Mouse (Mus musculus) lung, postnatal 0 days (tissue): ENCODE measurements around the gene Tmem274. TPM values are rescaled to one million over a fixed set of nuclear protein-coding genes. Genes with fewer than 3 reads are reported as not detected.

Experiments used
- ATAC-seq: fragments of 200-750 bp; cut with Nextera tagmentation; 2 replicates; pipeline ENCODE4 v1.8.0; 2017; ENCODE audit warnings: moderate library complexity
- DNase-seq: peaks from one replicate; pipeline ENCODE4 v3.0.0-alpha.2; 2016; ENCODE audit warnings: low spot score
- H3K27ac ChIP-seq: fragments of 300-500 bp; sonication (generic); 2 replicates; pipeline ENCODE4 v1.5.1; 2014; ENCODE audit warnings: antibody characterized with exemption, mild to moderate bottlenecking, low read length, mixed read lengths
- H3K27me3 ChIP-seq: fragments of 300-500 bp; sonication (generic); replicated peaks from 2 replicates; pipeline ENCODE4 v1.6.1; 2014; ENCODE audit warnings: low read length, mixed read lengths; ENCODE audit not compliant: insufficient read depth
- H3K36me3 ChIP-seq: fragments of 300-500 bp; sonication (generic); 2 replicates; pipeline ENCODE4 v1.6.1; 2014; ENCODE audit warnings: low read length, mixed read lengths; ENCODE audit not compliant: insufficient read depth
- H3K4me1 ChIP-seq: fragments of 300-500 bp; sonication (generic); 2 replicates; pipeline ENCODE4 v1.6.1; 2014; ENCODE audit warnings: antibody characterized with exemption, low read depth, low read length, mixed read lengths; ENCODE audit not compliant: insufficient read depth
- H3K4me2 ChIP-seq: fragments of 300-500 bp; sonication (generic); replicated peaks from 2 replicates; pipeline ENCODE4 v1.6.1; 2014; ENCODE audit warnings: low read depth, mild to moderate bottlenecking, low read length, moderate library complexity, mixed read lengths
- H3K4me3 ChIP-seq: fragments of 300-500 bp; sonication (generic); 2 replicates; pipeline ENCODE4 v1.5.1; 2014; ENCODE audit warnings: low read depth, low read length
- H3K9ac ChIP-seq: fragments of 300-500 bp; sonication (generic); replicated peaks from 2 replicates; pipeline ENCODE4 v1.6.1; 2014; ENCODE audit warnings: low read depth, mild to moderate bottlenecking
- H3K9me3 ChIP-seq: fragments of 300-500 bp; sonication (generic); 2 replicates; pipeline ENCODE4 v1.6.1; 2016; ENCODE audit warnings: low read length, mixed read lengths
- CTCF ChIP-seq: IDR thresholded peaks from 2 replicates; pipeline ENCODE4 v1.5.1; 2016; ENCODE audit warnings: antibody characterized with exemption, mild to moderate bottlenecking
- EP300 ChIP-seq: IDR thresholded peaks from 2 replicates; pipeline ENCODE4 v1.6.1; 2016; ENCODE audit warnings: antibody characterized with exemption, mild to moderate bottlenecking, control low read depth
- WGBS: fragments of 180-500 bp; shearing (Covaris S2); extraction: QIAGEN DNeasy Blood & Tissue Kit; methylation state at CpG from one replicate; pipeline ENCODE4 v1.1.7; 2014; 5-methylcytosine and 5-hydroxymethylcytosine counted together
- polyA plus RNA-seq: library from polyadenylated mRNA; unstranded; fragments of >200 nt; fragmentation: Nextera tagmentation; extraction: Ambion mirVana; gene quantifications from 2 replicates; pipeline ENCODE4 v1.2.1, GENCODE M21; 2015

Gene Tmem274
- polyA plus RNA-seq, 1 experiment from 2014 or later, result not detected

- Histone ChIP-seq H3K4me3 (peak within 1 kb of the TSS; percentile 62), H3K9me3 (no peaks in the 10 kb centered on the region), H3K4me1 (peaks cover 5% of the 10 kb centered on the region; the same call in 1 of the 2 replicates), H3K9ac (peak within 1 kb of the TSS; percentile 61), H3K27ac (peak within 1 kb of the TSS; percentile 78), H3K36me3 (peaks cover 16% of the 10 kb centered on the region), H3K27me3 (no peaks in the 10 kb centered on the region), H3K4me2 (peak within 1 kb of the TSS; percentile 84)
- DNase-seq, result peak; percentile 96
- ATAC-seq, result peak; percentile 99
- TF ChIP-seq CTCF, result peak; percentile 43
- no peak for TF ChIP-seq EP300
- 0% methylated on average over 57 of the region's 60 CpGs for WGBS
Observed at GRCm38 (mm10) chr4:149485053-149485824, 8.1 kb downstream of the Tmem274 start, which contains the start of the genes Nmnat1 and Lzic. Gene Nmnat1 (minus strand): TSS chr4:149485202. Gene Lzic (plus strand): TSS chr4:149485229.

- H3K27me3 ChIP-seq, result no peaks in the 10 kb centered on the region
- peak overlapping the region; percentile 78 for H3K27ac ChIP-seq
- H3K9me3 ChIP-seq, result no peaks in the 10 kb centered on the region
- peaks cover 16% of the 10 kb centered on the region for H3K36me3 ChIP-seq
- peak overlapping the region; percentile 62 for H3K4me3 ChIP-seq
- ATAC-seq (no peak), DNase-seq (peak; percentile 78)
- H3K9ac ChIP-seq, result peak overlapping the region; percentile 61
- peak overlapping the region; percentile 84 for H3K4me2 ChIP-seq
- H3K4me1 ChIP-seq, result peaks cover 5% of the 10 kb centered on the region; the same call in 1 of the 2 replicates
- WGBS, result 1% methylated on average over 10 of the region's 10 CpGs
- TF ChIP-seq EP300 (no peak), CTCF (peak; percentile 64)
Observed at GRCm38 (mm10) chr4:149485825-149486206, 8.6 kb downstream of the Tmem274 start.

- Histone ChIP-seq H3K27me3 (no peaks in the 10 kb centered on the region), H3K9me3 (no peaks in the 10 kb centered on the region), H3K4me3 (no peak overlapping the region), H3K4me1 (peaks cover 5% of the 10 kb centered on the region; the same call in 1 of the 2 replicates), H3K27ac (no peak overlapping the region), H3K4me2 (no peak overlapping the region), H3K9ac (no peak overlapping the region), H3K36me3 (peaks cover 16% of the 10 kb centered on the region)
- 93% methylated on average over 12 of the region's 12 CpGs for whole genome bisulfite sequencing
- DNase-seq (no peak), ATAC-seq (no peak)
- no peak for TF ChIP-seq CTCF
- no peak for TF ChIP-seq EP300
Observed at GRCm38 (mm10) chr4:149487729-149488128, 10.6 kb downstream of the Tmem274 start.

GRCm38 (mm10) chr4:149489415-149490240, 12.4 kb downstream of the Tmem274 start:
- 87% methylated on average over 14 of the region's 14 CpGs for WGBS
- H3K9ac ChIP-seq, result no peak overlapping the region
- TF ChIP-seq EP300 (no peak), CTCF (no peak)
- H3K36me3 ChIP-seq, result peaks cover 21% of the 10 kb centered on the region
- H3K4me3 ChIP-seq, result no peak overlapping the region
- DNase-seq (no peak), ATAC-seq (no peak)
- H3K27ac ChIP-seq, result no peak overlapping the region
- no peaks in the 10 kb centered on the region for H3K27me3 ChIP-seq
- H3K4me2 ChIP-seq, result no peak overlapping the region
- H3K9me3 ChIP-seq, result no peaks in the 10 kb centered on the region
- H3K4me1 ChIP-seq, result peaks cover 5% of the 10 kb centered on the region; the same call in 1 of the 2 replicates

- Histone ChIP-seq H3K9me3 (no peaks in the 10 kb centered on the region), H3K4me3 (no peak overlapping the region), H3K4me2 (no peak overlapping the region), H3K36me3 (peaks cover 27% of the 10 kb centered on the region), H3K27me3 (no peaks in the 10 kb centered on the region), H3K9ac (no peak overlapping the region), H3K27ac (no peak overlapping the region), H3K4me1 (peaks cover 4% of the 10 kb centered on the region; the same call in 1 of the 2 replicates)
- no peak for ATAC-seq
- no peak for DNase-seq
- WGBS, result 99% methylated on average over 3 of the region's 3 CpGs
- TF ChIP-seq CTCF (peak; percentile 38), EP300 (no peak)
Observed at GRCm38 (mm10) chr4:149491151-149491550, 14.0 kb downstream of the Tmem274 start.

GRCm38 (mm10) chr4:149496612-149497011, 19.4 kb downstream of the Tmem274 start:
- Histone ChIP-seq H3K9ac (no peak overlapping the region), H3K27me3 (no peaks in the 10 kb centered on the region), H3K9me3 (no peaks in the 10 kb centered on the region), H3K4me1 (no peaks in the 10 kb centered on the region), H3K27ac (no peak overlapping the region), H3K4me2 (no peak overlapping the region), H3K4me3 (no peak overlapping the region), H3K36me3 (peaks cover 12% of the 10 kb centered on the region)
- TF ChIP-seq EP300 (no peak), CTCF (no peak)
- WGBS, result 70% methylated on average over 2 of the region's 2 CpGs
- DNase-seq, result no peak
- no peak for ATAC-seq
